Mouse (Mus musculus): Measurements from ENCODE around the gene Actbl2.

Actbl2 gene

DNA sequence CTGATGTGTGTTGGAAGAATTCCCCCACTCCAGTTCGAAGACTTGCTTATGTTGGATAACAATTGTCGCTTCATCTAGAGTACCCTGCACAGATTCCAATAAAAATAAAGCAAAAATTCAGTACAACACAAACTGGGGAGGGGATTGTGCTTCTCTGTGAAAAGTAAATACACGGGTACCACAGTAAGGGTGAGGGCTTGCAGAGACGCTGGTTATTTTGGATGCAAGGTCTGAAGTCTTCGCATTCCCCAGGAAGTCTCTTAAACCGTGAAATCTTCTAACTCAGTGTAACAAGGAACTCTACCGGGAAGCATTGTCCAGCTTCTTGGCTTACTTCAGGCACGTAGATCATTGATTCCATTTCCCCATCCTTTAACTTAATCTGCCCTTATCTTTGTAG is 17.1 kb downstream of the Actbl2 start:
- DNase-seq, result no peak

GRCm38 (mm10) chr13:111286461-111287385 is 31.9 kb downstream of the Actbl2 start:
- DNase-seq, result peak; percentile 64

DNA sequence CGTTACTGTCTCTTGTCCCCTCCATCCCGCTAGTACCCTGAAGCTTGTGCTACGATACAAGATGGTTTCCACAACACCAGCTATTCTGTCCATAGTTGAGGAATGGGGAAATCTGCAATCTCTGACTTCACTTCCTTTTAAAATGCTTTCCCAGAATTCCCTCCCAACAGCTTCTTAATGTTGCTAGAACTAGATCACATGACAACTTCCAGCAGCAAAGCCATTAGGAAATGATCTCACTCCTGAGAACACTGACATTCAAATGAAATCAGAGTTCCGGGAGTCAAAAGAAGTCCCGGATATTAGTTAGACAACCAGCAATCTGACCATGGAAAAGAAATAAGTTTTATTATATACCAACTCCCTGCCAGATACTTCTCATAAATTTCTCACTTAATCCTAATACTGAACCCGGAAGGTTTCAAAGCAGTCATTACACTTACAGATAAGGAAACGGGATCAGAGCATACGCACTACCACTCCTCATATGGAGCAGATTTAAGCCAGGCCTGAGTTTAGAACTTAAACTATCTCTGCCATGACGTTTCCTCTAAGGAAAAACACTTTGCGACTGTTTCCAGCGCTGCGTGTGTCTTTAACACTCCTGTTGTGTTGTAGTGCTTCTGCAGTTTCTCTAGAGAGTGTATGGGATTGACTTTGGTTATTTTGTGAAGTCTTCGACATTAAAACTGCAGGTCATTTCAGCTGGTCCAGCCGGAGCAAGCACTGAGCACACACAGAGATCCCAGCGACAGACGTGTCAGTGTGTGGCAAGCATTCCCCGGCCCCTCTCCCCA is 36.5 kb downstream of the Actbl2 start:
- DNase-seq, result no peak

GRCm38 (mm10) chr13:111291958-111292493 is 37.2 kb downstream of the Actbl2 start:
- DNase-seq, result peak; percentile 56

GRCm38 (mm10) chr13:111293478-111293877 is 38.7 kb downstream of the Actbl2 start:
- no peak for DNase-seq

DNA sequence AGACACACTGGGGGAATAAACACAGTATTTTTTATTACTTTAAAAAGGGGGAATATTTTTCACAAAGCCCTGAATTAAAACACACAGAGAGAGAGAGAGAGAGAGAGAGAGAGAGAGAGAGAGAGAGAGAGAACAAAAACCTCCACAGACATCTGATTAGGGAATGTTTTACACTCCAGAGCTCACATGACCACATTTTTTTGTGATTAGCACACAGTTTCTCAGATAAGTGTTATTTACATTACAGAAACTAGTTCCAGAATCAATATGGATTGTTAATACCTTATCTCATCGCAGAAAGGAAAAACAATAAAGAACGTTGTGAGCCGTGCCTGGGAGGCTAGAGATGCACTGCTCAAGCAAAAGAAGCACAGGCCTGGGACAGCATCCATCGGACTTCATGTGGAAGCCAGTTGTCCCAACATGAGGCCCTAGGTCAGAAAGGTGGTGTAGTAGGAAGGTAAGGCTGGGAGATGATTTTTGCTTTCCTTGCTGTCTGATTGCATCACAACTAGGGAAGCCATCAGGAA is 40.2 kb downstream of the Actbl2 start:
- DNase-seq, result no peak

- DNase-seq, result no peak
Observed at GRCm38 (mm10) chr13:111296029-111296428, 41.2 kb downstream of the Actbl2 start.

- DNase-seq, result no peak
Observed at GRCm38 (mm10) chr13:111297614-111298013, 42.8 kb downstream of the Actbl2 start.

DNA sequence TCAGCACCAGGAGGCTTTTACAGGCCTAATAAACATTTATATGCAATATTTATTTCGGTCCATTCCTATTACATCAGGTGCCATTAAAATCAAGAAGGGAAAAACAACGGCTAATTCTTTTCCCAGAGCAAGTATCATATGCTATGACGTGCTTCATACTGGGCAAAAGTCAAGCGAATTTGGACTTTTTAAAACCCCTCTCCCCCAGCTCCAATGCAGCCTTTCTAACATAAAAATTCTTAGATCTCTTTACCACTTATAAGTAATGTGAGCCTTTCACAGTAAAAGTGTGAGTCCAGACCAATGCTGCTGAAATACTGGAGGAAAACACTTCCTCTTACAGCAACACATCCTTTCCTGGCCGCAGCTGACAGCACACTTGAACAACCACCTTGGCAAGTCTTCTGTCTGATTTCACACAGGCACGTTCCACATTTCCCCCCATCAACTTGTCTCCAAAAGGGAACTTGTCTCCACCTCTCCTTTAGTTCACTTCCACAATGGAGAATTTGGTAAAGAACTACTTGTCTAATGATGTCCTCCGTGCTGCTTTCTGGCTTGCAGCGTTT is 44.4 kb downstream of the Actbl2 start:
- DNase-seq, result no peak

- DNase-seq, result no peak
Observed at GRCm38 (mm10) chr13:111300846-111301245, 46.0 kb downstream of the Actbl2 start.

GRCm38 (mm10) chr13:111301431-111301830 is 46.6 kb downstream of the Actbl2 start:
- DNase-seq, result no peak

GRCm38 (mm10) chr13:111304194-111304593 is 49.4 kb downstream of the Actbl2 start:
- no peak for DNase-seq

DNA sequence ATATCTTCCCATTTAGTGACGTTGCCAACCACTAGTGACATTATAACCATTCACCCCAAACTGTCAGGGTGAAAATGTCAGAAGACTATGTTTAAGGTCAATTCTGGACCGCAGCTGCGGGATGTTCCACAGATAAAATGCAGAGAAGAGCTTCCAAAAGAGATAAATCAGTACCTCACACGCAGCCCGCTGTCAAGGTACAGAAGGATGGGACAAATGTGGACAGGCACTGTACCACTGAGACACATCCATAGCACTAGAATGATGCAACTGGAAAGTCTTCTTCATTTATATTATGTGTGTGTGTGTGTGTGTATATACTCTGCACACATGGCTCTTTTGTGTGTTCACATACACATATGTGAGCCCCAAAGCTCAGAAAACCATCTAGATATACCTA is 49.9 kb downstream of the Actbl2 start:
- no peak for DNase-seq

All from lung, postnatal 14 days (tissue).